Mouse (Mus musculus): ENCODE measurements around the gene Il10rb.
A peak's percentile ranks its signal among the peaks of the same experiment; 100 is the strongest.

Gene Il10rb

GRCm38 (mm10) chr16:91384221-91384620, 21.7 kb upstream of the Il10rb start:
- no peak for DNase-seq

GRCm38 (mm10) chr16:91385621-91386020, 20.3 kb upstream of the Il10rb start:
- DNase-seq = peak; percentile 78

DNA sequence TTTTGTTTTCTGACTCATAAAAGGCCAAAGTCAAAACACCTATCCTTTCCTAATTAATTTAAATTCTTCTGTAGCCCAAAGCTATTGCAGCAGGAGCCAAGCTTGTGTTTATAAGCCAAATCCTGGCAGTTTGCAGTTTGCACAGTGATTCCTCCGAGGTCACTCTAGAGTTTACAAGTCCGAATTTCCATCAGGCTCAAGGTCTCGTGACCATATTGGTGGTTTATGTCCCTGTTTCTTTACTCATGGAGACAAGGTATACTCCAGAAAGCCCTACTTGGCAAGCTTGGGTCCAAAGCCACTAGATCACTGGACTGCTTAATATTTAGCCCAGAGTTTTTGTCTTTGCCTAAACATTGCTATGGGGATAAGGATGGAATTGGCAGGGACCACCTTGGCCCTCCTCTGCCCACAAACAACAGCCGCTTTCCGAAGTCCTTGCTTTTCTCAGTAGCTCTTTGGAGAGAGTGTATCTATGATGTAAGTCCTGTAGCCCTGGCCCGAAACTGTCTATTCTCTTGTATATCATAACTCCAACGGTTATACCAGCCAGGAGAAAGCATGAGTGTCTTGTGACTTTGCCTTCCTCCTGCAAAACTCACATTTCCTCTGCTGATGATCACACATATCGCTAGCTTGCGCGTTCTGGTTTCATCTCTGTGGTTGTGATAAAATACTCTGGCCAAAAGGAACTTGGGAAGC, 19.4 kb upstream of the Il10rb start:
- no peak for DNase-seq

DNA sequence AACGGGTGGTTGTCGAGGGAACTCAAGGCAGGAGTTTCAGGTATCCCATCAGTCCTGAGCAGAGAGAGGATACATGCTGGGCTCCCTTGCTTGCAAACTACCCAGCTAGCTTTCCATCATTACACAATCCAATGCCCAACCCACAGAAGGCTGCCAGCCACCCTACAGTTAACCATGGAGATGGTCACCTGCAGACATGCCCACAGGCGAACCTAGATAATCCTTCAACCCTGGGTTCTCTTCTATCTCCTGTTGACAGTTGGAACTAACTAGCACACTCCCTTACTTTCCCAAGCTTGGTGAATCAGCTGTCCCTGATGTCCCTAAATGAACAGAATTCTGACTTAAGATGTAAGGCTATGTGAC, 18.9 kb upstream of the Il10rb start:
- DNase-seq = no peak

- DNase-seq = no peak
These were observed 15.9 kb upstream of the Il10rb start for GRCm38 (mm10) chr16:91390100-91390499.

DNA sequence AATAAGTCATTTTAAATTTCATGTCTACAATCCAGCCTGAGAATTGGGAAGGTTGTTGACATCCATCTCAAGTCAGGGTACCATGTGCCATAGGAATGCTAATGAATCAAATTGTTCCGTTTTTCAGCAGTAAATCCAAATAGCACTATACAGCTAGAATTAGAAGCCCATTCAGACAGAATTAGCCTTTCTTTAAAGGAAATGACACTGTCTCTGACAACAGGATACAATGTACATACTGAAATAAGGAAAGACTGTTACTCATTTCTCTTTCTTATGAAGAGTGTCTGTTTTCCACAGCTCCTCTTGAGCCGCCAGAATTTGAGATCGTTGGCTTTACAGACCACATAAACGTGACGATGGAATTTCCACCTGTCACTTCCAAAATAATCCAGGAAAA, 14.5 kb upstream of the Il10rb start, which contains the start of gene Gm21970:
Gm21970 (plus strand) TSS at position 301 of the 400 bp plus-strand sequence.
- DNase-seq = no peak

GRCm38 (mm10) chr16:91394826-91395410, 11.0 kb upstream of the Il10rb start:
- no peak for DNase-seq

- DNase-seq = no peak
These were observed 10.2 kb upstream of the Il10rb start for GRCm38 (mm10) chr16:91395633-91396392.

DNA sequence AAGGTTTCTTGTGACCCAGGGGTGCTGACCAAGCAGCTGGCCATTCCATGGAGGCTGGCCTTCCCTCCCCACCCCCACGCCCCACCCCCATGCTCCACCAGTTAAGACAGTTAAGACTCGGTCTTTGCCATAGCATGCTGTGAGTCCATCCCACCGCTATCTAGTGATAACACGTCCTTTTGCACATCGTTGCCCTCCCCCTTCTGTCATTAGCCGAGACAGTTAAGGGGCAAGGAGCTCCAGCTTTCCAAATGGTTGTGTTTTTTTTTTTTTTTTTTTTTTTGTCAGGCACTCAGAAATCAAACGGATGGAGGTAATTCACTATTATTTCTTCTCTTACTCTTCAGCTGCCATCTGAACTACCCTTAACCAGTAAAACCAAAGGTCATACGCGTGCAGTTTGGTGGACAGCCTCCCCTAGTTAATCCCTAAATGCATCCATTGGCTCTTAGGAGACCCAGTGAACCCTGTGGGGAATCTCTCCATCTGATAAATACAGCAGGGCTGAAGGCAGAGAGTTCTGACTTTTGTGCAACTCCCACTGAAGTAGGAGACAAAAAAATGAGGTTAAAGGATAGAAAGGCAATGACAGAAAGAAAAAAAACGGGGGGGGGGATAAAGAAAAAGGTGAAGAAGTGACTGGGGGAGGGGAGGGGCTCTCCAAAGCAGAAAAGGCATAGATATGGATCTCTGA, 9.0 kb upstream of the Il10rb start:
- DNase-seq = no peak

GRCm38 (mm10) chr16:91398030-91398429, 7.9 kb upstream of the Il10rb start:
- no peak for DNase-seq

DNA sequence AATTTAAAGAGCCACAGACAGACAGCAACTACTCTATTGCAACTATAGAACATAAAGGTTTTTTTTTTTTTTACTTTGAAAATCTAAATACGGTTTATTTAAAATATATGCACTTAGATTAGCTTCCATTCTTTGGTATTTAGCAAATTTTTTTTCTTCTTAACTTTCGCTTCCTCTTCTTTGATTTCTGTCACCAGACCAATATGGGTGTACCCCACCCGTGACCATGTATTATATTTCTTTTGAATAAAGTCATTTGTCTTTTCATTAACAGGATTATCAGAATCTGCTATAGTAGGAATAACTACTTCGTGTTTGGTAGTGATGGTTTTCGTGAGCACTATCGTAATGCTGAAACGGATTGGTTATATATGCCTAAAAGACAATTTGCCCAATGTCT, 7.0 kb upstream of the Il10rb start:
- no peak for DNase-seq

DNA sequence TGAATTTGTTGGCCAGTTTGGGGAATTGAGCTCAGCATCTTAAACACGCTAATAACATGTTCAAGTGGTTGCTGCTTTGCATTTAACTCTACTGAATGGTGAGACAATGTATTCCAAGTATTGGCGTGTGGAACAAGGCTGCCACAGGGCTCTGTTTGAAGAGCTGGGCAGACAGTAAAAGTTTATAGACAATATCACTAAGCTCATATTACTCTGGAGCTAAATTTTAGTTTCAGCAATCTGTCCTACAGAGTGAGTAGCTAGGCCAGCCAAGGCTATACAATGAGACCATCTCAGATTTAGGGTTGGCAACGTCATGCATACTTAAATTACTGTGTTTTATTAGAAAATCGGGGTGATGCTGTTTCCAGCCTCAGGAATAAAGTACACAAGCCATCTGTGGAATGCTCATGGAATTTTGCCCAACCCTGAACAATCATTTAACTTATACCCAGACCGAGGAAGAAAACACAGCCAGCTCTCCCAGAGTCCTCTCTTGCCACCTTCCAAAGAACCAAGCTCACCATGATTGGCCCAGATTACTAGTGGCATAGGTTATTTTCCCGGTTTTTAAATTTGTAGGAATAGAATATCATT, 4.3 kb upstream of the Il10rb start:
- no peak for DNase-seq

- DNase-seq = no peak
These were observed 2.2 kb upstream of the Il10rb start for GRCm38 (mm10) chr16:91403784-91404183.

- no peak for DNase-seq
These were observed 1.8 kb upstream of the Il10rb start for GRCm38 (mm10) chr16:91404187-91404586.

GRCm38 (mm10) chr16:91404828-91405577, 961 bp upstream of the Il10rb start:
- DNase-seq = no peak

DNA sequence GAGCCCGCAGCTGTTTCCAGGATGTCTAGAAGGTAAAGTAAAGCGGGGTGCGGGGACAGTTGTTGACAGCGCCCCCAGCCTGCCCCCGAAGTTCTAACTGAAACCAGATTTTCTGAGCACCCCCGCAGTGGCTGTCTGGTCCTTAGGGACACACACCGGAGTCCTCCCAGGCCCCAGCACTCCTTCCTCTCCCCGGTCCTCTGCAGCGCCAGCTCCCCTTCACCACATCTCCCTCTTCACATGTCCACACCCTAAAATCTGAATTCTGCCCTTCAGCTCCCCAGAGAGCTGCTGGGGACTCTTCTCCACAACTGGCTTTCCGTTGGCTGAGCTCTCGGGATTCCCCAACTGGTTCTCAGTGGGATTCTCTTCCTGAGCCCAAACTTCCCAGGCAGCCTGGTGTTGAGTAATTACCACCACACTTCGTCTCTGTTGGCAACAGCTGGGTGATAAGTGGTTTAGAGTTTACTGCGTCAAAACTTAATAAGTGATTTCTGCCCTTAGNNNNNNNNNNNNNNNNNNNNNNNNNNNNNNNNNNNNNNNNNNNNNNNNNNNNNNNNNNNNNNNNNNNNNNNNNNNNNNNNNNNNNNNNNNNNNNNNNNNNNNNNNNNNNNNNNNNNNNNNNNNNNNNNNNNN, 739 bp downstream of the Il10rb start:
- DNase-seq = peak; percentile 74

GRCm38 (mm10) chr16:91413102-91413844, 7.3 kb downstream of the Il10rb start:
- DNase-seq = peak; percentile 87

DNA sequence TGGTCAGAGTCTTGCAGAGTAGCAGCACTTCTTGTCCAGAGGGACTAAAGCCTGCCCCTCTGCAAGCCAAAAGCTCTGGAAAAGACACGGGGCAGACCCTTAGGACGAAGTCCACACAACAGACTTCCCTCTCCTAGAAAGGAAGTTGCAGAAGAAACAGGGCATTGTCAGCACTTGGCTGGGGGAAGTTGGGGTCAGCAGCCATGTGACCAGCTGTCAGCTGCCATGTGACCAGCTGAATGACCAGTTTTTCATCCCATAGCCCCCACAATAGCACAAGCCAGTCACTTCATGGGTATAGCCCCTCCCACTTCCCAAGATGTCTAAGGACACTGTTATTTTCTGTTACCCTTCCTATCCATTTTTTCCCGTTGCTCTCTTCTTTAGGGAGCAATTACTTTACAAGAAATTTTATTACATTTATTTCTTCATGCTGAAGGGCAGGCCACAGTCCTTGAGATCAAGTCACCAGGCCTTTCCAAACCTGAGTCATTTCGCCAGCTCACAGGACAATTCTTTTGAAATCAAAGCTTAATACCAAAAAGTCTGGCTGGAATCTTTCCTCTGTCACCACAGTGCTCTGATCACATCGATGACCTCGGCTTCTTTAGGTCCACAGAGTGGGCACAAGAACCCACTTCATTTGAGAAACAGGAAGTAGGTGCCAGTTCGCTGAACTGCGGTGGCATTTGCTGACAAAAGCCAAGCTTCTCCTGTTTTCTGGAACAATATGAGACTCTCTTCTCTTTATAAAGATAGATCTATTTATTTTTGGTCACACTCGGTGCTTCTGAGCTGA, 9.6 kb downstream of the Il10rb start:
- DNase-seq = peak; percentile 49

DNA sequence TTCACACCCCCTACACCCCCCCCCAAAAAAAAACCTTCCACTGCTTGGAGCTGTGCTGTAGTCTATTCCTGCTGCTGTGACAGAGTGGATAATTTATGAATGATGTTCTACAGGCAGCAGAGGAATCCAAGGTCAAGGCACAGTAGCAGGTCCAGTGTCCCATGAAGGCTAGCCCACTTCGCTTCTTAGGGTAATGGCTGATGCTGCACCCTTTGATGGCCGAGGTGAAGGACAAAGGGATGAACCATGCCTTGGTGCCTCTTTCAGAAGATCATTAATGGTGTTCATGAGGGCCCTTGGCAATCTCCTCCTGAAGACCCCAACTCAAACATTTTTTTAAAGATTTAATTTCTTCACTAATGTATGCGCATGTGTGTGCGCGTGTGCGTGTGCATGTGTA, 10.4 kb downstream of the Il10rb start:
- DNase-seq = no peak

- DNase-seq = no peak
These were observed 11.0 kb downstream of the Il10rb start for GRCm38 (mm10) chr16:91416938-91417337.

Data from kidney, adult 9 months (tissue).